Mouse (Mus musculus) layer of hippocampus, postnatal 36 days (tissue): ENCODE measurements around the gene Myh14. TPM values are rescaled to one million over a fixed set of nuclear protein-coding genes. Genes with fewer than 3 reads are reported as not detected.

Experiments used
- DNase-seq, 2 experiments: peaks; one replicate each; pipeline ENCODE4 v3.0.0; 2022
- total RNA-seq, 2 experiments: library from RNA; stranded (reverse); gene quantifications; 2 replicates each; pipeline ENCODE4 v1.2.3; 2021

Gene Myh14
- total RNA-seq, 2 experiments from 2014 or later, result 27.7 to 28.1 TPM

DNA sequence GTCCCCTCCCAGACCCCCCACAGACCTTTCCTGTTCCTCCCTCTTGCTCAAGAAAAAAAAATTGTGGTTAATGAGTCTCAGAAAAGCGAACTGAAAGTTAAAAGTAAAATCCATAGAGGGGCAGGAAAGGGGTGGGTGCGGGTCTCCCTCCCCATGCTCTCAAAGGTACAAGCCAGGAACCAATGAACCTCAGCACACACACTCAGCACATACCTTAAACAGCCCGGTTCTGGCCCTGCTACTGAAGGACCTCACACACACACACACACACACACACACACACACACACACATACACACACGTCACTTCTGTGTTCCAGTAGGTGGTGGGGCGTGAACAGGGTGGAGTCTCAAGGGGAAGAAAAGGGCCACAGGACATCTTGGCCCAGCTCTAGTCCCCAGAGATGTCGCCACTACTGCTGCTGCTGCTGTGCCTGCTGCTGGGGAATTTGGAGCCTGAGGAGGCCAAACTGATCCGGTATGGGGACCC lies 98.4 kb downstream of the Myh14 start, which contains the start of gene Napsa:
Napsa (plus strand) TSS at position 168 of the 489 bp plus-strand sequence.
- no peak for DNase-seq

DNA sequence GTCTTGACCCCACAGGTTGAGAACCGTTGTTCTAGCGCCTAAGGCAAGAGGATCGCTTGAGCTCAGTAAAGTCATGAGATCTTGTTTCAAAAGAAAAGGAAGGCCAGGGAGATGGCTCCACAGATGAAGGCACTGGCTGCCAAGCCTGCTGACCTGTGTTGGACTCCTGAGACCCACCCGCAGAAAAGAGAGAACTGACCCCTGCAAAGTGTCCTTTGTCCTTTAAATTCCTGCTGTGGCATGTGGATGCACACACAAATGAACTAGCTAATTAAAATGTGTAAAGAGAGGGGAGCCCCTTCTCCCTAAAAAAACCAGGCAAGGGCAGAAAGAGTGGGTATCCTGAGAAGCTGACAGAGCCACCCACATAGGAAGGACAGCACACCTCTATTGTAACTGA lies 98.8 kb downstream of the Myh14 start:
- no peak for DNase-seq

DNA sequence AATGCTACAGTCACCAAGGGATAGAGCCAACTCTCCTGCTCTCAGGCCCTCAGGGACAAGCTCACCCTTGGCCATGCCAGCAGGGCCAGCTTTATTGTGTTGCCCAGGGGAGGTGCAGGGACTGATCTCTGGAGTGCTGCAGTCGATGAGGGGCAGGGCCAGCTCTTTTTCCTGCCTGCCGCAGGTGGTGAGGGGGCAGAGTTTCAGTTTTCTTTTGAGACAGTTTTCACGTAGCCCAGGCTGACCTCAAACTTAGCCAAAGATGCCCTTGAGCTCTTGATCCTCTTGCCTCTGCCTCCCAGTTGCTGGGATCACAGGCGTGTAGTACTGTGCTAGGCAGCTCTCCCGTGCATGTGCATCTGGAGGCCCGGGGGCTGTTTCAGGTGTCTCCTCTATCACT lies 99.7 kb downstream of the Myh14 start:
- no peak for DNase-seq

DNA sequence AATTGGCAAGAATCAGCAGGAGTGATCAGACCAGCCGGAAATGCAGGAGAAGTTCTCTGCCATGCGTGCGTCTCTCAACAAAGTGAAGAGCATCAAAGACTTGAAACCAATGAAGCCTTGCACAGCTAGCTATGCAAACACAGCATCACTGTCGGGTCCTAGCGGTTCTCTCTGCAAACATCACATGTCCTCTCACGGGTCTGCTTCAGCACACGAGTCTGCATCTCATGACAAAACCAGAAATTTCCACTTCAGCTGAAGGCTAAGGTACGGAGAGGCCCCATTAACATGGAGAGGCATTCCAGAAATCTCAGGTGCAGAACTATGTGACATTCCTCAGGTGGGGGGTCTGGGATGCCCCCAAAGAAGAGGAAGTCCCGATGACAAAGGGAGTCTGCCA lies 101.8 kb downstream of the Myh14 start:
- DNase-seq, result no peak

DNA sequence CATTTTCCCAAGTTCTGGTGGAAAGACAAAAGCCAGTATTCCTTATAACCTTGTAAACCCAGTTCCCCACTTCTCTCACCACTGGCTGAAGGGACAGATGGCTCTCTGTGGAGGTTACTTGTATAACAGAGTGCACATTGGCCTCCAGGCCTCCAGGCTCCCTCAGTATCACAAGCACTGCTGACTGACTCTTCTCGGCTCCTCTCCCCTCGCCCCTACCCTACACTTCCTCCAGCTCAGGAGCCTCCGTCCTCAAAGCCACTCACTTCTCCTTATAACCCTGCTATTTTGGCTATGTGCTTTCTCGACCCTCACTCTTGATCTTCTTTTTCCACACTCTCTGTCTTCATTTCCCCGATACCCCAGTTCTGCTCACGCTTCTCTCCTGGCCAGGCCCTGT lies 105.2 kb downstream of the Myh14 start:
- no peak for DNase-seq

DNA sequence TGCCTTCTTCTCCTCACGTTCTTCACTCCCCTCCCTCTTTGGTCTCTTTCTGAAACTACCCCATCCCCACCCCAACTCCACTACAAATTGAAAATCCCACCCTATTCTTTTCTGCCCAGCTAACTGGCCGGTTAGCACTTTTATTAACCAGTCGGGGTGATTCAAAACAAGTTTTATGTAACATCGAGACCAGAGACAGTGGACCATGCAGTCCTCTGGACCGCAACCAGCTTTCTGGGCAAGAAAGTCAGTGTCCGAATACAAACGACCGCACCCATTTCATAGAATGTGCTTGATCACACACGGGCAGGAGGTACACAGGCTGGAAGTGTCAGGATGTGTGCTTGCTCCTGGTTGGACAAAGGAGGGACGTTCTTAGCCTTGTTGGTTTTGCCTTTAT lies 106.2 kb downstream of the Myh14 start:
- no peak for DNase-seq

- DNase-seq, result no peak
These were observed 107.4 kb downstream of the Myh14 start for GRCm38 (mm10) chr7:44563284-44563683.

DNA sequence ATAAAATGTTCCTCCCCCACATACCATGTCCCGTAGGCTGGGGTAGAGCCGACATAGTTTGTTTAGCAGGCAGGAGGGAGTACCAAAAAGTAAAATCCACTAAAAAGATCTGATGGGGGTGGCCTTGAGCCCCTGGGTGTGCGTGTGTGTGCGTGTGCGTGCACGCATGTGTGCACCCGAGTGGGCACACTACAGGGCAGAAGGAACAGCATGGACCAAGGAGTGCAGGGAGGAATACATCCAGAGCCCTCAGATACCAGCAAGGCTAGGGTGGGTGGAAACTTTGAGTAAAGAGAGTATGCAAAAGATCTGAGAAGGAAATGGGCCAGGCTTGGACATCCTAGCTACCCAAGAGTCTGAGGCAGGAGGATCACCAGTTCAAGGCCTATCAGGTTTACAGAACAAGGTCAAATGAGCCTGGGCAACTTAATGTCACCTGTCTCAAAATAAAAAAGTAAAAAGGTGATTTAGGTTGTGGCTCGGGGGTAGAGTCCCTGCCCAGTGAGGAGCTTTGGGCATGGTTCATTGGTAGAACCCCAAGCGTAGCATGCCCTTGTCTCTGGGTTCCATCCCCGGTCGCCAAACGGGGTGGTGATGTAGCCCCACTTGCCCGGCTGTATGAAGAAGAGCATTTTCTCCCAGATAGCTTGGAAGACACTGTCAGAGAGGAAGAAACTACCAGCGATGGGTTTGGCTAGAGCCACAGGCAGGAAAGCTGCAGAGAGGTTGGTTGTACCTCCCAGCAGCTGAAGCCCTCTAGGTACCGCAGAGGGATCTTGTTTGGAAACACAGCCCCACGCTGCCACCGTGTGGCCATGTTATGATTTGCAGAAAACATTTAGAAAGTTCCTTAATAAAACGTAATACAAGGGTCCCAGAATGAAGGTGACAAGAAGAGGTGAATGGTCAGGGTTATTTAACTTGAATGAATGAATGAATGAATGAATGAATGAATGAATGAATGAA lies 109.9 kb downstream of the Myh14 start:
- peak; percentile 67 to 70 for DNase-seq

- DNase-seq, result no peak
These were observed 113.0 kb downstream of the Myh14 start for GRCm38 (mm10) chr7:44557629-44558028.

Other genes with a start within 250 kb of the Myh14 start
- 100 to 1,000 TPM; 311 to 332 TPM for gene Lrrc4b, start 241.8 kb downstream of the Myh14 start, total RNA-seq
- gene Aspdh, start 205.5 kb downstream of the Myh14 start, total RNA-seq, result 10 to 100 TPM; 13.3 to 21.6 TPM
- 100 to 1,000 TPM in 1 of 2 experiments, 10 to 100 TPM in 1; 94.5 to 102 TPM for gene Josd2, start 202.9 kb downstream of the Myh14 start, total RNA-seq
- gene Emc10, start 174.3 kb downstream of the Myh14 start, total RNA-seq, result 100 to 1,000 TPM; 205 to 215 TPM
- gene Fam71e1, start 174.3 kb downstream of the Myh14 start, total RNA-seq, result 10 to 100 TPM; 14.3 to 15.7 TPM
- gene Mybpc2, start 146.2 kb downstream of the Myh14 start, total RNA-seq, result under 1 TPM in 1 of 2 experiments, not detected in 1; 0.12 TPM
- under 1 TPM in 1 of 2 experiments, not detected in 1; 0.13 TPM for gene Spib, start 138.8 kb downstream of the Myh14 start, total RNA-seq
- gene Pold1, start 122.0 kb downstream of the Myh14 start, total RNA-seq, result 1 to 10 TPM; 6.2 to 8.7 TPM
- 10 to 100 TPM; 58.7 to 62.1 TPM for gene Nr1h2, start 116.9 kb downstream of the Myh14 start, total RNA-seq
- under 1 TPM in 1 of 2 experiments, not detected in 1; 0.25 TPM for gene Napsa, start 98.5 kb downstream of the Myh14 start, total RNA-seq
- gene Kcnc3, start 80.2 kb downstream of the Myh14 start, total RNA-seq, result 100 to 1,000 TPM; 175 to 188 TPM
- gene Izumo2, start 37.9 kb upstream of the Myh14 start, total RNA-seq, result not detected
- 10 to 100 TPM; 31.8 to 34.8 TPM for gene Vrk3, start 77.6 kb upstream of the Myh14 start, total RNA-seq
- gene Zfp473, start 80.2 kb upstream of the Myh14 start, total RNA-seq, result under 1 TPM; 0.22 to 0.38 TPM
- gene Nup62, start 145.2 kb upstream of the Myh14 start, total RNA-seq, result 10 to 100 TPM; 29.7 to 30.6 TPM
- 1 to 10 TPM; 1.1 to 2.5 TPM for gene Il4i1, start 145.5 kb upstream of the Myh14 start, total RNA-seq
- 10 to 100 TPM; 26.3 to 28.9 TPM for gene Atf5, start 145.8 kb upstream of the Myh14 start, total RNA-seq
- 10 to 100 TPM; 78.8 to 80.6 TPM for gene Akt1s1, start 178.1 kb upstream of the Myh14 start, total RNA-seq
- 10 to 100 TPM; 63.7 to 64.6 TPM for gene Tbc1d17, start 178.2 kb upstream of the Myh14 start, total RNA-seq
- gene Pnkp, start 186.3 kb upstream of the Myh14 start, total RNA-seq, result 10 to 100 TPM; 27.1 to 27.2 TPM
- gene Ptov1, start 198.9 kb upstream of the Myh14 start, total RNA-seq, result 100 to 1,000 TPM; 346 to 359 TPM
- gene Med25, start 221.9 kb upstream of the Myh14 start, total RNA-seq, result 100 to 1,000 TPM in 1 of 2 experiments, 10 to 100 TPM in 1; 97.2 to 113 TPM
- 10 to 100 TPM; 23.8 to 29.1 TPM for gene Fuz, start 225.2 kb upstream of the Myh14 start, total RNA-seq